Mouse (Mus musculus) 3T3-L1 (cell line): ENCODE measurements around the gene Ccdc146.
A peak's percentile ranks its signal among the peaks of the same experiment; 100 is the strongest.

Experiments used
- DNase-seq: peaks from one replicate; pipeline ENCODE4 v3.0.0-alpha.2; 2015; ENCODE audit warnings: low read depth, low spot score

Ccdc146 gene

GRCm38 (mm10) chr5:21331656-21332055, 92.8 kb downstream of the Ccdc146 start:
- DNase-seq: no peak

- DNase-seq: no peak
Observed at GRCm38 (mm10) chr5:21329672-21330665, 94.5 kb downstream of the Ccdc146 start.

GRCm38 (mm10) chr5:21328560-21328959, 95.9 kb downstream of the Ccdc146 start:
- DNase-seq: peak; percentile 47

GRCm38 (mm10) chr5:21326494-21326893, 98.0 kb downstream of the Ccdc146 start:
- peak; percentile 79 for DNase-seq

GRCm38 (mm10) chr5:21320138-21320537, 104.3 kb downstream of the Ccdc146 start:
- DNase-seq: no peak

- DNase-seq: no peak
Observed at GRCm38 (mm10) chr5:21314696-21315095, 109.8 kb downstream of the Ccdc146 start.

GRCm38 (mm10) chr5:21307165-21307564, 117.3 kb downstream of the Ccdc146 start:
- no peak for DNase-seq

GRCm38 (mm10) chr5:21301011-21301410, 123.5 kb downstream of the Ccdc146 start:
- no peak for DNase-seq

GRCm38 (mm10) chr5:21300058-21300457, 124.4 kb downstream of the Ccdc146 start:
- DNase-seq: no peak

- no peak for DNase-seq
Observed at GRCm38 (mm10) chr5:21299076-21299755, 125.3 kb downstream of the Ccdc146 start.

- no peak for DNase-seq
Observed at GRCm38 (mm10) chr5:21295683-21296082, 128.8 kb downstream of the Ccdc146 start.

- no peak for DNase-seq
Observed at GRCm38 (mm10) chr5:21290594-21290993, 133.9 kb downstream of the Ccdc146 start.

- no peak for DNase-seq
Observed at GRCm38 (mm10) chr5:21288658-21289435, 135.6 kb downstream of the Ccdc146 start.

- peak; percentile 89 for DNase-seq
Observed at GRCm38 (mm10) chr5:21283356-21284062, 141.0 kb downstream of the Ccdc146 start.

GRCm38 (mm10) chr5:21277685-21278084, 146.8 kb downstream of the Ccdc146 start:
- peak; percentile 43 for DNase-seq

GRCm38 (mm10) chr5:21271386-21272354, 152.8 kb downstream of the Ccdc146 start:
- DNase-seq: no peak

- no peak for DNase-seq
Observed at GRCm38 (mm10) chr5:21270756-21271155, 153.7 kb downstream of the Ccdc146 start.

GRCm38 (mm10) chr5:21269446-21269845, 155.0 kb downstream of the Ccdc146 start:
- DNase-seq: no peak

GRCm38 (mm10) chr5:21267090-21267489, 157.4 kb downstream of the Ccdc146 start:
- DNase-seq: no peak

GRCm38 (mm10) chr5:21265049-21265448, 159.4 kb downstream of the Ccdc146 start:
- DNase-seq: peak; percentile 90
